Mouse (Mus musculus) ovary, postnatal 14 days (tissue): Measurements from ENCODE around the gene Narfl.
"Not testable (repeated sequence)": the region's sequence is repeated elsewhere in the genome, so short reads cannot be mapped to it uniquely, and the experiment has no call there.

Experiments used
- DNase-seq: peaks from one replicate; pipeline ENCODE4 v3.0.0; 2022; ENCODE audit warnings: low spot score

Narfl gene

GRCm38 (mm10) chr17:25773549-25774120, at the start of gene Narfl:
Gene Narfl, plus strand, starts transcription at chr17:25773776.
- peak; percentile 98 for DNase-seq

DNA sequence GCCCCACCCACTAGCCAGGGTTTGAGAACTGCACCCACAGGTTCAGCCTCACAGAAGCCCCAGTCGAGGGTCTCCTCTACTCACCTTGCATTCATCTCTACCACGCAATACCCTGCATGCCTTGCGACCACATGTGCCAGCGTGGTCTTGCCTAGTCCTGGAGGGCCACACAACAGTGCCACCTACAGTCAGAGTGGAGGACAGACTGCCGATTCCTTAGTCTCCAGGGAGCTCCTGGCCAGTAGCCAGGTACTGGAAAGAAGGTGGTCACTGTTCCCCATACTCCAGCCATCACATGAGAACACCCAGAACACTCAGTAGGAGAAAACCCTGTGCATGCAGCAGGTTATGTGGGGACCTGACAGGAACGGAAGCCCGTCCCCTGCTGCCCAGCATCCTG, 49.7 kb upstream of the Narfl start:
- no peak for DNase-seq

DNA sequence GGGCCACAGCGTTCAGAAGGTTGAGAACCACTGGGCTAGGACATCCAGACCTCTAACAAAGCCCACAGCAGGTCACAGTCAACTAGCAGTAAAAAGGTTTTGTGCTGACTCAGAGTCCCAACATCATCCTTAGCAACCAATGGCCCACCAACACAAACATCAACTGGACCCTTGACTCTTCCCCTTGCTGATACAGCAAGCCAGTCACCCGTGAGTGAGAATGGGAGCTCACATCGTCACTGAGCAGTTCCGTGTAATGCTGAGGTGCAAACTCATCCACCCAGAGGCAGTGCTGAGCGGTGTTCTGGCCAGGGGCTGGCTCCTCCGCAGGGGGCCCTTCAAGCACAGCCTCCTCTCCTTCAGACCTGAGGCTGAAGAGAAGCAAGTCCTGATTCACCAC, 48.3 kb upstream of the Narfl start:
- DNase-seq, result no peak

- DNase-seq, result peak; percentile 98
Observed at GRCm38 (mm10) chr17:25727265-25728008, 46.1 kb upstream of the Narfl start, which contains the start of the genes Chtf18 and Rpusd1. Gene Chtf18, minus strand, starts transcription at chr17:25727419. Gene Rpusd1, plus strand, starts transcription at chr17:25727670.

GRCm38 (mm10) chr17:25728009-25728270, 45.6 kb upstream of the Narfl start:
- DNase-seq, result no peak

DNA sequence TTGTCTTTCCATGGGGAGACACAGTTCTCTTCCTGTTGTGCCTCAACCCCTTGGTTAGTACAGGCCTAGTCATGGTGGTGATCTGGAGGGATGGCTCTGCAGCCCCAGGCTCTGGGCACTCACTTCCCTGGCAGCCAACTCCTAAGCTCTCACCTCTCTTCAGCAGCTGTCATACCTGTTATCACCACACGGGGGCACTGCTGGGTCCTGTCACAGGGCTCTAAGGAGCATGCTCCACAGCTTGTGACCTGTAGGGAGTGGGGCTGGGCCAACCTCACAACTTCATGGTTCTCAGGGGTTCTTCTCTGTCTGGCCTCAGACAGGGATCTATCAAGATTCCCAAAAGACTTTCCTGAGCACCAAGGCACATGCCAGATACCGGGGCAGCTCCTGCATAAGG, 41.5 kb upstream of the Narfl start:
- peak; percentile 80 for DNase-seq

DNA sequence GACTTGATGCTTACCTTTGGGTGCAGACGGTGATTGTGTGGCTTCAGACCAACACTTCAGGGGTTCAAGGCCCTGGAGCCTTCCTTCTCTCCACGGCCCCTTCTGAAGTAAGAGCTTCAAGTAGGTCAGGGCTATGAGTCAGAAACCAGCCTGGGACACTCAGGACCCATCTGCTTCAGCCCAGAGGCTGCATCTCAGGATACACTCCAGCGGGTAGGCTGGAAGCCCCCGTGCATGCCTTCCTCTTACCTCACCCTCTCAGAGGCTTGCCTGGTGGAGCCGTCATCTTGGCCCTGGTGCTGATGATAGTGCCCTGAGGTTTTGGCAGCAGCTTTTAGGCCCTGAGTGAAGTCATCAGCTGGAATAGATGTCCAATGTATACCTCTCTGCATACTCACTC, 38.3 kb upstream of the Narfl start:
- DNase-seq, result no peak

DNA sequence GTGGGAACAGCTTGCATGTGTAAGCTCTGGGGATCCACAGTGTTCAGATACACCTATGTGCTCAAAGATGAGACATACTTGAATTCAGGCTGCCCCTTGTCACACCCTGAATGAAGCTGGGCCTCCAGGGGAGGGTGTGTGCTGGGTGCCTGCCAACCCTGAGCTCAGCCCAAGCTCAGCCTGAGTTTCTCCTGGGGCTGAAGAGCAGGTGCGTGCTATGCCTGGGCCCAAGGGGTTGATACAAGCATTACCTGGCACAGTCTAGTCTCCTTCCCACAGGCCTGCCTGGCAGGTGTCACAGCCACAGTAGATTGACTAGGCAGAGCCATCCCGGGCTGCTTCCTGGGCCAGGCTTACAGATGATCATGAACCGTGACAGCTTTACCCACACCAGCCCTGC, 37.8 kb upstream of the Narfl start, which contains the start of gene Mslnl:
Gene Mslnl, plus strand, starts transcription at position 298 of the 400 bp plus-strand sequence.
- DNase-seq, result no peak

DNA sequence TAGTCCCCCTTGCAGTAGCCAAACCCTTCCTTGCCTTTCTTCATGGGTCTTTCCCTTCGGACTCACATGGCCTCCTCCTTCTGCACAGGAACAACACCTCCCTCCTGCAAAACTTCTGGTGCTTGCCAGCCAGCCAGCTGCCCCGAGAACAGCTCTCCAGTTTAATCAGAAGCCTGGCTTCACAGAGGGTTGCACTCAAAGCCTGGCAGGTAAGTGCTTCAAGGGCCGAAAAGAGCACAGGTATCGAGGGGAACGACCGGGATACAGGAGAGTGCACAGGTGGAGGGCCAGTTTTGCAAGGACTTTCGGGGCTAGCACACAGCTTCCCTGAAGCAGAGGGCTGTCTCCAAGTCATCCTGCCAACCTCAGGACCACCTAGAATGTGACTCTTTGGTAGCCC, 34.7 kb upstream of the Narfl start:
- DNase-seq, result no peak

DNA sequence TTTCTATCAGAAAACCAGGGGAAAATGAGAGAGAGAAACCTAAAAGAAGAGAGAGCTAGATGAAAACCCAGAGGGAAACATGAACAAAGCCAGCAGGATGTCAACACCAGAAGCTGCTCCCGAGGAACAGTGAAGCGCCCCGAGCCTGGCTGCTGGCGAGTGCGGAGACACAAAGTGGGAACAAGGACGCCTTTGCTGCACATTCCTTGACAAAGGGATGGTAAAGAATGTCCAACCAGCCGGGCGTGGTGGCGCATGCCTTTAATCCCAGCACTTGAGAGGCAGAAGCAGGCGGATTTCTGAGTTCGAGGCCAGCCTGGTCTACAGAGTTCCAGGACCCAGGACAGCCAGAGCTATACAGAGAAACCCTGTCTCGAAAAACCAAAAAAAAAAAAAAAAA, 32.1 kb upstream of the Narfl start:
- not testable (repeated sequence) for DNase-seq

- DNase-seq, result no peak
Observed at GRCm38 (mm10) chr17:25743831-25744230, 29.7 kb upstream of the Narfl start.

DNA sequence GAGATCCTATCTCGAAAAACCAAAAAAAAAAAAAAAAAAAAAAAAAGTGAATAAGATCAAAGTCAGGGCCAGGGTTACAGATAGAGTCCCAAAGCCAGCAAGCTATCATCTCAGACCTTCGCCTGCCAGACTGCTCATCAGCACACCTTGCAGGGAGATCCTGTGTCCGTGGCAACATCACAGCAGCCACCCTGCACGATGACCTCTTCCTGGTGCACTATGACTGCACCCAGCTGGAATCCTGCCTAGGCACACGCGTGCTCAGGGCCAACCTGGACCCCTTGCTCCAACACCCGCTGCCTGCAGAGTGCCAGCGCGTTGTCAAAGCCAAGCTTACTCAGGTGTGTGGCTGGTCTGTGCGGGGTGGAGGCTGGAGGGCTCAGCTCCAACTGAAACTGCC, 29.3 kb upstream of the Narfl start:
- no peak for DNase-seq

- DNase-seq, result no peak
Observed at GRCm38 (mm10) chr17:25748238-25748637, 25.3 kb upstream of the Narfl start.

DNA sequence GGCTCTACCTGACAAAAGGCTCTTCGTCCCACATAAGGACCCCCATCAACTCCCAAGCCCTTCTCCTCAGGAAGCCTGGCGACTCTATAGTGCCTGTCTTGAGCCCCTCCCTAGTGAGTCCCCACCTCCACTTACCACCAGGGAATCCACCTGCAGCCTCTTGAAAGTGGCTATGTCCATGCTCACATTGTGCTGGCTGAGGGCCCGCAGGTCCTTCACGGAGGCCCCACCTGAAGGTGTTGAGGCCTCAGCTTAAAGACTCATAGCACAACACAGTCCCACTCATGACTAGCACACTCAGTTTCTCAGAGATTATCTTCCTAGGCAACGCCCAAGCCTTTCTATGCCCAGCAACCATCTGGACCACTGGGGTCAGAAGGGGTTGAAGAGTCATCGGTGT, 24.3 kb upstream of the Narfl start:
- no peak for DNase-seq

GRCm38 (mm10) chr17:25751446-25751845, 22.1 kb upstream of the Narfl start:
- peak; percentile 69 for DNase-seq

DNA sequence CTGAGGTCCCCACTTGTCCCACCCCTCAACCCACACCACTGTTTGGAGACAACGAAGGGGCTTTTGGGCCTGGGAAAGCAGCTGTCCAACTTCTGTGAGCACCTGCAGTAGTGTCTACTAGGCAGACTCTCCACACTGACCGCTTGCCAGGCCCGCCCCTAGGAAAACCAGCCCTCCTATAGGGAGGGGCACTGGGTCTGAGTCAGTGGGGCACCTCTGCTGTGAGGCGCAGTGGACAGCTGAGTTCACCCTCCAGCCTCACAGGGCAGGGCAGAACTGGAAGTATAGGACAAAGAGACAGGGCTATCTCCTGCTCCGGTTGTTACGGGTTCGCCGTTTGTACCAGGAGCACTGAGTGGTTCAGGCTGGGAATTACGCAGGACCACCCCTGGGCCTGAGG, 19.3 kb upstream of the Narfl start, which contains the start of gene Msln:
Gene Msln, minus strand, starts transcription at position 138 of the 400 bp plus-strand sequence.
- DNase-seq, result no peak

GRCm38 (mm10) chr17:25755086-25755485, 18.5 kb upstream of the Narfl start:
- DNase-seq, result no peak

DNA sequence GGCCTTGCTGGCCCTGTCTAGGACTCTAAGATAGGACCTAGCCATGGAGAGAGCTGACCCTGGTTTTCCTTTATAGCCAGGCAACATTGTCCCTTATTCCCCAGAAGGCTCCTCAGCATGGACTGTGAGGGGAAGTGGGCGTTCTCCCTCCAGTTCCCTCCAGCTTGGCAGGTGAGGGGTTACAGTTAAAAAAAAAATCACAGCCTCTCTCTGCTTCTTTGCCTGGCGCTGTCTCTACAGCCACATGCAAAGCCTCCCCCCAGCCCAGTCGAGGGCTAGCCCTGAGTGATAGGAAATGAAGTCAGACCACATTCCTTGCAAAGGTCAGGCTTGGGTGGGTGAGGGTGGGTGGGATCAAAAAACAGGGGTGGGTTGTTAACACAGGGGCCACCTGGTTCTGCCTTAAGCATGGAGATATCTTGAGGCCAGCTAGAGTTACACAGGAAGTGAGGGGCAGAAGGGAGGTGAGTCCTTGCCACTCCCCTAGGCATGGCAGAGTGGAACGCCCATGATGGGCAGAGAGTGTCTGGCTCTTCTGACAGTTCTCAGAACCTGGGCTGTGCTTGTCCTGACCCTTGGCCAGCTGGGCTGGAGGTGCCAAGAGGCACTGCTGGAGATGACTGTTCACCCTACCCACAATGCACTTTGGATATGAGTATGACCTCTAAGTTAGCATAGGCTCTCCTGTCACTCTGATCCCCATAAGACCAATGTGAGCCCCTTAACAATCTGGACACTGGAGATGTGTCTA, 17.8 kb upstream of the Narfl start:
- no peak for DNase-seq

DNA sequence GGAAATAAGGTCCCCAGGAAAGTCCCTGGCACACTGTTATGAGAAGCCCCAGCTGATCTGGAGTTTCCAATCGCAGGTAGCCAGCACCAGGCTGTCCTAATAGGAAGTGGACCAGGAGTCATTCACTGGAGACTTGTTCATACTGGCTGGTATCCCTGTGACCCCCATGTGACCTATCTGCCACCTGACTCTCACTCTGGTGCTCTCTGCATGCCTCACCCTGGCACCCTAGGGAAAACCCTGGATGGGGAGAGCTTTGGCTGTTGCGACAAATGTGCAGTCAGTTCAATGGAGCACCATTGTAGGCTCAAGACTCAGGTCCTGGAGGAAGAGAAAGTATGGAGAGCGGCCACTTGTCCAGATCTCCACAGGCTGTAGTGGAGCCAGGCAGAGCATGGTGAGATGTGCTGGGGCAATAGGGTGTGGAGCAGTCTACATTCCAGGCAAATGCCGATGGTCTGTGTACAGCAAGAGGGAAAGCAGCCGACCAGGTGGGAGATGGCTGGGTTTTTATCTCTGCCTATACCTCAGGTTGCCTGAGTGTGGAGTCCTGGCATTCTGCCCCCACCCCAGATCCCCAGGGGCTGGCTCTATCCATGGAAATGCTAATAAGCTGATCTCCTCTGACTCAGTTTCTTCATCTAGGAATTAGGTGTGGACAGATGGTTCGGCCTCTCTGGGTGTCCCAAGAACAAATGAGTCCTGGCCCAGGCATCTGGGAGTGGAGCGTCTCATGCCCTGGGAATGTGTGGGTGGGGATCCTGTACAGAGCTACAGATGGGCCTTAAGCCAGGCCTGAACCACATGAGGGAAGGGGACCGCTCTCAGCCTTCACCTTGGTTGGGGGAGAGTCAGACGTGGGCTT, 17.0 kb upstream of the Narfl start:
- DNase-seq, result no peak

GRCm38 (mm10) chr17:25757691-25758090, 15.9 kb upstream of the Narfl start:
- DNase-seq, result no peak

DNA sequence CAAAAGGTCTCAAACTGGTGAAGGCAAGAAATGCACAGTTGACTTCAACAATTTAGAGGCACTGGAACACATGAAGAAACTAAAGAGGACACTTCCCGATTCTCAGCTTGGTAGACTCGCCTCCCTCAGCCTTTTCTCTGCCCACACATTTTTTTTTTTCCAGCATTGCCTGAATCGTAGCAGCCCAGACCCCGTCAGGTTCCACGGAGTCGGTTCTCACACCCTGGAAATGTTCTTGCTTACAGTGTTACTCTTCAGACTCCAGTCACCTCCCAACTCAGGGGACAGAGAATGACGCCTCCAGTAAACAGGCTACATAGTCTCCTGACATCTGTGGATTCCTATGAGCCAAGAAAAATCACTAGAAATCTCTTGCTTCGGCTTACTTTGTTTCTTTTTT, 13.4 kb upstream of the Narfl start:
- no peak for DNase-seq

GRCm38 (mm10) chr17:25761561-25761970, 12.0 kb upstream of the Narfl start:
- DNase-seq, result no peak
